Mouse (Mus musculus) hindbrain, embryonic 16.5 days (tissue): ENCODE measurements around the gene Strn4. TPM values are rescaled to one million over a fixed set of nuclear protein-coding genes. Genes with fewer than 3 reads are reported as not detected.

Experiments used
- ATAC-seq: fragments of 200-750 bp; cut with Nextera tagmentation; 2 replicates; pipeline ENCODE4 v1.8.0; 2017; ENCODE audit warnings: moderate TSS enrichment, moderate library complexity
- H3K27ac ChIP-seq: fragments of 300-500 bp; sonication (generic); 2 replicates; pipeline ENCODE4 v1.5.1; 2014; ENCODE audit warnings: low read depth, mild to moderate bottlenecking, control low read depth, low read length, moderate library complexity
- H3K27me3 ChIP-seq: fragments of 300-500 bp; sonication (generic); replicated peaks from 2 replicates; pipeline ENCODE4 v1.6.1; 2014; ENCODE audit warnings: low read length; ENCODE audit not compliant: control insufficient read depth, insufficient read depth
- H3K36me3 ChIP-seq: fragments of 300-500 bp; sonication (generic); 2 replicates; pipeline ENCODE4 v1.6.1; 2014; ENCODE audit warnings: mild to moderate bottlenecking, low read length, moderate library complexity, mixed read lengths; ENCODE audit not compliant: control insufficient read depth, insufficient read depth
- H3K4me1 ChIP-seq: fragments of 300-500 bp; sonication (generic); 2 replicates; pipeline ENCODE4 v1.6.1; 2014; ENCODE audit warnings: low read depth, low read length; ENCODE audit not compliant: control insufficient read depth, insufficient read depth
- H3K4me2 ChIP-seq: fragments of 300-500 bp; sonication (generic); 2 replicates; pipeline ENCODE4 v1.6.1; 2014; ENCODE audit warnings: mild to moderate bottlenecking, low read length, control low read depth, moderate library complexity
- H3K4me3 ChIP-seq: fragments of 300-500 bp; sonication (generic); 2 replicates; pipeline ENCODE4 v1.5.1; 2014; ENCODE audit warnings: mild to moderate bottlenecking, low read length, control low read depth, moderate library complexity
- H3K9ac ChIP-seq: fragments of 300-500 bp; sonication (generic); 2 replicates; pipeline ENCODE4 v1.6.1; 2014; ENCODE audit warnings: low read depth, mild to moderate bottlenecking, control low read depth, low read length, moderate library complexity
- H3K9me3 ChIP-seq: fragments of 300-500 bp; sonication (generic); 2 replicates; pipeline ENCODE4 v1.6.1; 2014; ENCODE audit warnings: mild to moderate bottlenecking, low read length, moderate library complexity; ENCODE audit not compliant: control insufficient read depth
- WGBS: fragments of 180-500 bp; shearing (Covaris S2); extraction: QIAGEN DNeasy Blood & Tissue Kit; methylation state at CpG from one replicate; pipeline ENCODE4 v1.1.7; 2014; 5-methylcytosine and 5-hydroxymethylcytosine counted together
- polyA plus RNA-seq: library from polyadenylated mRNA; unstranded; fragments of >200 nt; fragmentation: Nextera tagmentation; extraction: Ambion mirVana; gene quantifications from 2 replicates; pipeline ENCODE4 v1.2.1, GENCODE M21; 2015

Gene Strn4
- polyA plus RNA-seq, 1 experiment from 2014 or later: 159 TPM

DNA sequence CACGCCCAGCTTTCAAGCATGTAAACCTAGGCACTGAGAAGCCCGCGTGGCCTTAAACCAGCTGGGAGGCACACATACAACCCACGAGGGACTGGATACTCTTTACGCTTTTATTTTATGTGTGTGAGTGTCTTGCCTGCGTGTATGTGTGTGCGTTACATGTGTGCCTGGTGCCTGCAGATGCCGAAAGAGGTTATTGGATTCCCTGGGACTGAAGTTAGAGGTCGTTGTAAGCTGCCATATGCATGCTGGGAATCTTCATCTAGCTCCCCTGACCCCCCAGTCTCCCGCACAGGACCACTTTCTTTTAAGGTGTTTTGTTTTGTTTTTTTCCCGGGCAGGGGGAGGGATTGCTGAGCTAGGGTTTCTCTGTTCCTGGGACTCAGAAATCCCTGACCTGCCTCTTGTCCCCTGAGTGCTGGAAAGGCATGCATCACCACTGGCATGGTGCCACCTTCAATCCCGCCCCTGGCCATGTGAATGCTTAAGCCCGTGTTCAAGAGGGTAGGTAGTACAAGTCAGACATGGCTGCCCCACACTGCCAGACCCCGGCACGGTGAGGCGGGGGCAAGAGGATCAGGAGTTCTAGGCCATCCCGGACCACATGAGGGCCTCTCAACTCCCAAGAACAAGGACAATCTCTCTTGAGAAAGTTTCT is 31.8 kb upstream of the Strn4 start:
- H3K4me2 ChIP-seq: peak overlapping the region; percentile 93
- H3K9ac ChIP-seq: no peak overlapping the region; the same call in 1 of the 2 replicates
- peaks cover 17% of the 10 kb centered on the region for H3K4me1 ChIP-seq
- 39% methylated on average over 17 of the region's 17 CpGs for WGBS
- ATAC-seq: no peak
- H3K4me3 ChIP-seq: 0 out of 2 replicates have a peak overlapping the region, but pooled peaks have one; percentile 8
- H3K27me3 ChIP-seq: no peaks in the 10 kb centered on the region
- H3K27ac ChIP-seq: no peak overlapping the region
- no peaks in the 10 kb centered on the region for H3K9me3 ChIP-seq
- no peaks in the 10 kb centered on the region for H3K36me3 ChIP-seq

DNA sequence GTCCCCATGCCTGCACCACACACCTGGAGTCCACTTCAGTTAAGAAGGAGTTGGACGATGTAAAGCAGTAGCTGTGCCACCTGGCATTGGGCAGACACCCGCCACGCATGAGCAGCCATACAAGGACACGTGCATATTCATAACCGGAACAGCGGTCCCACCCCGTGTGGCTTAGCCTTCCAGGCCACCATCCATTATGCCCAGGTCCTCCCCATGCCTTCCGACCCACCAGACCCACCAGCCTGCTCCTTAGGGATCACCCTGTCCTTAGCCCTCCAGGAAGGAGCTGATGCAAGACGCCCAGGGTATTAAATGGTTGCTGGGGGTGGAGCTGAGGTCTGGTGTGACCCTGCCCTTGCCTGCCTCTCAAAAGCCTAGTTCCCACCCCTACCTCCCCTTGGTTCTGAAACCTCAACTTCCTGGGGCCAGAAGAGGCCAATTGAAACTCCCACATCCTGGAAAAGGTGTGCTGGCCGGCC is 31.2 kb upstream of the Strn4 start:
- no peaks in the 10 kb centered on the region for H3K27me3 ChIP-seq
- no peak overlapping the region for H3K9ac ChIP-seq
- no peak overlapping the region for H3K4me3 ChIP-seq
- no peaks in the 10 kb centered on the region for H3K9me3 ChIP-seq
- H3K4me2 ChIP-seq: no peak overlapping the region
- no peak overlapping the region for H3K27ac ChIP-seq
- H3K36me3 ChIP-seq: no peaks in the 10 kb centered on the region
- peaks cover 17% of the 10 kb centered on the region for H3K4me1 ChIP-seq
- 67% methylated on average over 10 of the region's 10 CpGs for WGBS
- no peak for ATAC-seq

DNA sequence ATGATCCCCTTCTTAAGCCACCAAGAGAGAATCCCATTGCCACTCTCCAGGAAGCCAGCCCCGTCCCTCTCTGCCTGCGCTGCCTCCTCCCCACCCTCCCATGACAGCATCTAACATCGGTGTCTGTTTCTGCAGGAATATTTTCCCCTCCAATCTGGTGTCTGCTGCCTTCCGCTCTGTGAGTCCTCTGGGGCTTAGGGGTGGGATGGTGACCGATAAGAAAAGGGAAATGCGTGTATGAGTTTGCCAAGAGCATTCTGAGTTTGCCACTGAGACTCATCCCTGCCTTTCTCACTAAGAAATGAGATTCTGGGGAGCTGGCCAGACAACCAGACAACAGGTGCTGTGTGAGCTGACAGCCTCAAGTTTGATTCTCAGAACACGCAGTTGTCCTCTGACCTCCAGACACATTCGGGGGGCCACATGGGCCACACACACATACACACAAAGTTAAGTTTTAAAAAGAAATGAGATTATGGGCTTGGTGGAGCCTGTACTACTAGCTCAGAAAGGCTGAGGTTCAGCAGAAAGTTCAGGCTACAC is 30.1 kb upstream of the Strn4 start:
- 77% methylated on average over 8 of the region's 8 CpGs for WGBS

DNA sequence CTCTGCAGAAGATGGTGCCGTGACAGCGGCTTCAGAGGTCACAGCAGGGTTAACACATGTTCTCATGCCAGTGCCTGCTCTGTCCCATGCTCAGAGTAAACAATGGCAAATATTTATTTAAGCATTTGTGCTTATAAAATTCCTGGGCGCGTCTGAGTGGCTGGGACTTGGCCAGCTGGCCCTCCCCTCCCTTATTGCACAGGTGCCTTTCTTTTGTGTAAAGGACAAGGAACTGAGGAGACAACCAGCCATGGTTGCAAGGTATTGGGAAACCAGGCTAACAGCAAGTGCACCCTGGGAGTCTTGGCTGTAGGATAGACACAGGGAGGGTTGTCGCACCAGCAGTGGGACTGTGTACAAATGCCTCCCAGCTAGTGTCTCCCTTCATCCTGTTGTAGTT is 23.4 kb upstream of the Strn4 start:
- WGBS: 78% methylated on average over 5 of the region's 5 CpGs
- Histone ChIP-seq H3K9me3 (no peaks in the 10 kb centered on the region), H3K4me3 (no peak overlapping the region), H3K36me3 (no peaks in the 10 kb centered on the region), H3K27ac (no peak overlapping the region), H3K9ac (no peak overlapping the region), H3K4me1 (no peaks in the 10 kb centered on the region), H3K4me2 (no peak overlapping the region), H3K27me3 (no peaks in the 10 kb centered on the region)
- no peak for ATAC-seq

More for the DNA sequence above, 30.1 kb upstream of the Strn4 start:
- Histone ChIP-seq H3K27ac (no peak overlapping the region), H3K4me3 (no peak overlapping the region), H3K9me3 (no peaks in the 10 kb centered on the region), H3K36me3 (no peaks in the 10 kb centered on the region), H3K9ac (no peak overlapping the region), H3K4me1 (peaks cover 17% of the 10 kb centered on the region), H3K27me3 (no peaks in the 10 kb centered on the region), H3K4me2 (no peak overlapping the region)
- ATAC-seq: no peak

DNA sequence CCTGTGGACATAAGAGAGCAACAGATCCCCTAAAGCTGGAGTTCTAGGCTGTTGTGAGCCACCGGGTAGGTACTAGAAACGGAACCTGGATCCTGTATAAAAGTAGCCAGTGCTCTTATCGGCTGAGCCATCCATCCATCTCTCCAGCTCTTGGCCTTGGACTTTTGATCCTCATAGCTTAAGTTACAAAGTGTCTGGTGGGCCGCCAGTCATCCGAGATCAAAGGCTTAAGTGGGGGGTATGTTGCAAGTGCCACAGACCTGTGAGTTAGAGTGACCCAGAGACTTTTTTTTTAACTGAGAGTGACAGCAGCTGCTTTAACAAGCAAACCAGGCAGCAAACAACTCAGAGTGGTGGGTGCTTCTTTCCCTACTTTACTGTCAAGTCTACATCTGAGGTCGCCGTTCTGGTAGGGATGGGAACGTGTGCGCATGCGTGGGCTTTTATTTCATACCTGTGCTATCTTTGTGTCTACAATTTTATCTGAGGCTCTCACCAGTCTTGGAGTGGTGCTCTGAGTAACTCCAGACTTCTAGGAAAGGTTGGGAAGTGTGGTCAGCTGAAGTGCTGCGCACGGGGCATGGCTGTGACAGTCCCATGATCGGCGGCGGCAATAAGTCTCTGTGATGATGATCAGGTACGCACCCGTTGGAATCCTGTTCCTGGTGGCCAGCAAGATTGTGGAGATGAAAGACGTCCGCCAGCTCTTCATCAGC is 22.5 kb upstream of the Strn4 start:
- no peak for ATAC-seq
- H3K4me3 ChIP-seq: no peak overlapping the region
- H3K9ac ChIP-seq: no peak overlapping the region
- H3K36me3 ChIP-seq: no peaks in the 10 kb centered on the region
- no peak overlapping the region for H3K4me2 ChIP-seq
- H3K9me3 ChIP-seq: no peaks in the 10 kb centered on the region
- H3K4me1 ChIP-seq: no peaks in the 10 kb centered on the region
- no peak overlapping the region for H3K27ac ChIP-seq
- H3K27me3 ChIP-seq: no peaks in the 10 kb centered on the region
- 94% methylated on average over 19 of the region's 19 CpGs for WGBS

DNA sequence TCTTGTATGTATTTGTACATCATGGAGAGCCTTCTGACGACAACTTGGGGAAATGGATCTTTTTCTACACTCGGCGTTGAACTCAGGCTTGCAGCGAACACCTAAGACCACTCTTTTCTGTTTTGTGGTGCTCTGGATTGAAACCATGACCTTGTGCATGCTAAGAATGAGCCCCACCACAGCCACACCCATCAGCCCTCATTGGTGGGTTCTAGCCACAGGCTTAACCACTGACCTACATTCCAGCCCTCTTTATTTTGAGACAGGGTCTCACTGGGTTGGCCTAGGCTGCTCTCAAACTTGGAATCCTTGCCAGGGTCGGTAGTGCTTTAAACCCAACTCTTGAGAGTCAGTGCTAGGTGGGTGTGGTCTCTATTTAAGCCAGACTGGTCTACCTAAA is 20.8 kb upstream of the Strn4 start:
- H3K27me3 ChIP-seq: no peaks in the 10 kb centered on the region
- no peak overlapping the region for H3K4me2 ChIP-seq
- WGBS: 91% methylated on average over 5 of the region's 5 CpGs
- ATAC-seq: no peak
- no peaks in the 10 kb centered on the region for H3K9me3 ChIP-seq
- H3K36me3 ChIP-seq: no peaks in the 10 kb centered on the region
- H3K9ac ChIP-seq: no peak overlapping the region
- H3K4me1 ChIP-seq: no peaks in the 10 kb centered on the region
- no peak overlapping the region for H3K4me3 ChIP-seq
- H3K27ac ChIP-seq: no peak overlapping the region

DNA sequence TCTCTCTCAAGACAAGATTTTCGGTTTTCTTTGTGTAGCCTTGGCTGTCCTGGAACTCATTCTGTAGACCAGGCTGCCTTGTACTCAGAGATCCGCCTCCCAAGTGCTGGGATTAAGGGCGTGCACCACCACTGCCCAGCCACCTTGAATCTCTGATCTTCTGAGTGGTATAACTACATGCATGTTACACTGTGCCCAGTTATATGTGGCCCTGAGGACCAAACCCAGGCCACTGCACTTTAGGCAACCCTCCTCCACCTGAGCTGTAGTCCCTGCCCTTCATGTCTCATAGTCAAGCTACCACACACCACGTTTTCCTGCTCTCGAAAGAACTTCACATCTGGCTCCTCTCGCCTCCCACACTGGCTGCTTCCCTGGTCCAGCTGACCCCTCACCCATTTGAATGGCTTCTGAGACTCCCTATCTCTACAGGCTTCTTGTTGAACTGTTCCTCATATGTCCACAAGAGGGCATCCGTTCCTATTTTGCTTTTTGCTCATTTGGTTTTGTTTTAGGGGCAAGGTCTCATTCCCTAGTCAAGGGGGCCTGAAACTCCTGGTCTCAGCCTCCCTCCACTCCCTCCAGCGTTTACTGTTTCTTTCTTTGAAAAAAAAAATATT is 11.2 kb upstream of the Strn4 start:
- peak; percentile 34; the same call in 1 of the 2 replicates for ATAC-seq
- WGBS: 32% methylated on average over 8 of the region's 8 CpGs
- Histone ChIP-seq H3K27ac (no peak overlapping the region), H3K4me3 (no peak overlapping the region), H3K9ac (no peak overlapping the region), H3K36me3 (peaks cover 7% of the 10 kb centered on the region), H3K9me3 (no peaks in the 10 kb centered on the region), H3K4me2 (no peak overlapping the region), H3K27me3 (no peaks in the 10 kb centered on the region), H3K4me1 (no peaks in the 10 kb centered on the region)

DNA sequence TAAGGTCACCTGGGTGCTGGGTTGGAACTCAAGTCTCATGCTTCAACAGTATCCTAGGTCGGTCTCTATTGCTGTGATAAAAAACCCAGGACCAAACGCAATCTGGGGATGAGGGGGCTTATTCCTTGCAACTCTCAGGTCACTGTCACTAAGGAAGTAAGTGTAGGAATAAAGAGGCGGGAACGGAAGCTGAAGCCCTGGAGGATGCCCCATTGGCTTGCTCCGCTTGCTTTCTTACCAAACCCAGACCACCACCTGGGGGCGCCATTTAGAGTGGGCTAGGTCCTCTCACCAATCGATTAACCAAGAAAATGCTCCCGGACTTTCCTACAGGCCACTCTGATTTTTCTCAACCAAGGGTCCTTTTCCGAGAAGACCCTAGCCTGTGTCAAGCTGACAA is 7.8 kb upstream of the Strn4 start:
- Histone ChIP-seq H3K4me3 (no peak overlapping the region), H3K27ac (no peak overlapping the region), H3K9me3 (no peaks in the 10 kb centered on the region), H3K36me3 (peaks cover 7% of the 10 kb centered on the region), H3K4me2 (no peak overlapping the region), H3K4me1 (peaks cover 15% of the 10 kb centered on the region), H3K27me3 (no peaks in the 10 kb centered on the region), H3K9ac (no peak overlapping the region)
- no peak for ATAC-seq
- 87% methylated on average over 9 of the region's 9 CpGs for WGBS

DNA sequence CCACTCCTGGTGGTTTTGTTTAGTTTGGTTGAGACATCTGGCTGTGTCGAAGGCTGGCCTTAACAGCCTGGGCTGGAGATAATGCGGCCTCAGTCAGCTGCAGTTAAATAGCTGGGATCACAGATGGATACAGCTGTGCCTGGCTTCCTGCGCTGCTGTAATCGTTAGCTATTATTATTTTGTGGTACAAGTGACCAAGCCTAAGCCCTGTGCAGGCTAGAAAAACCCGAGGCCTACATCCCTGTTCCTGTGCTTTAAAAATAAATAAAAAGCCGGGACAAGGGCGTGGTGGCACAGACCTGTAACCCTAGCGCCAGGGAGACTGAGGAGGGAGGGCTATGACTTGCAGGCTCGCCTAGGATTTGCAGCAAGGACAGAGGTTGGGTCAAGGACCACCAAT is 7.0 kb upstream of the Strn4 start:
- Histone ChIP-seq H3K27ac (no peak overlapping the region), H3K9me3 (no peaks in the 10 kb centered on the region), H3K27me3 (no peaks in the 10 kb centered on the region), H3K4me2 (no peak overlapping the region), H3K9ac (no peak overlapping the region), H3K4me3 (no peak overlapping the region), H3K36me3 (peaks cover 7% of the 10 kb centered on the region), H3K4me1 (peaks cover 15% of the 10 kb centered on the region)
- no peak for ATAC-seq
- WGBS: 91% methylated on average over 9 of the region's 9 CpGs
